Mouse (Mus musculus) gastrocnemius, adult 8-10 months (tissue): ENCODE measurements around the gene Rpl23a. TPM values are rescaled to one million over a fixed set of nuclear protein-coding genes. Genes with fewer than 3 reads are reported as not detected.
A peak's percentile ranks its signal among the peaks of the same experiment; 100 is the strongest.

Source experiments
- DNase-seq, 2 experiments: peaks; one replicate each; pipeline ENCODE4 v3.0.0; 2022; ENCODE audit warnings: low spot score in 2 of 2
- total RNA-seq, 4 experiments: library from RNA; stranded (reverse); gene quantifications; 2 replicates each; pipeline ENCODE4 v1.2.4; 2022

Gene Rpl23a
- total RNA-seq, 4 experiments from 2014 or later = 671 to 835 (median 744) TPM

DNA sequence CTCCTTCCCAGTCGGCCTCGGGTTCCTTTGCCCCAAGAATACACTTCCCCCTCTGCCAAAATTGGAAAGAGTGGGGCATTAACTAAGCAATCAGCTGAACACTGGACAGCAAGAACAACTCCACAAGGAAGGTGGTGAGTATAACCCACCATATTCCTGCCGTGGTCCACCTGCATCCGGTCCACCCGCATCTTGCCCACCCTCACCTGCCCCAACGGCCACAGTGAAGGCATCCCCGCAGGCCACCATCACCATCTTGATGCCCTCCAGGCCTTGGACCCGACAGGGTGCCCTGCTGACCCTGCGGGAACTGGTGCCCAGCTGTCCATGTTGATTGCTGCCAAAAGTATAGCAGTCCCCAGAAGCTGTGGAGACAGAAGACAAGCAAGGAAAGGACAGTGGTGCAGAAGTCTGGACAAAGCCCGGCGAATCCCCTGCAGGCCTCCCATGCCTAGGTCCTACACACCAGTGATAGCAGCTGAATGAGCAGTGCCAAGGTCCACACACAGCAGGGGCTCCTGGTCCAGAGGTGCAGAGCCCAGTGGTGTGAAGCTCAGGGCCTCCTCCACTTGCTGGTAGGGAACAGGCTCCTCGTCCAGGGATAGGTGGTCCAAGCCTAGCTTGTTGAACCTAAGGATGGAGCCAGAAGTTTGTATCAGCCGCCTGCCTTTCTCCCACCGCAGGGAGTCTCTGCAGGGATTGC is 16.0 kb downstream of the Rpl23a start:
- DNase-seq = no peak

DNA sequence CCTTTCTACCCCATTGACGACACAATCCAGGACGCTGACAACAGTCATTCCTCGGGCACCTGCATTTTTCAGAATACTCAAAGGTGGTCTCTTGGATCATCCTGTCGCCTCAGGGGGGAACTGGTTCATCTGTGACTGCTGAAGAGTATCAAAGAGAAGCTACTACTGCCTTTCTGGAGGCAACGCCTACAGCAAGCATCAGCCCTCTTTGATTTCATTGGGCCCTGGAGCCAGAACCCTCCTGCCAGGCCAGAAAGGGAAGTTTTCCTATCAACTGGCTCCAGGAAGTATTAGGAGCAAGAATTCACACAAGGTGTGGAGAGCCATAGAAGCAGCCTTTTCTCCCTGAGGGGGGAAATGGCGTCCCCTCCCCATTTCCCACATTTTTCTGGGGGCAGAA is 16.7 kb downstream of the Rpl23a start:
- no peak for DNase-seq

DNA sequence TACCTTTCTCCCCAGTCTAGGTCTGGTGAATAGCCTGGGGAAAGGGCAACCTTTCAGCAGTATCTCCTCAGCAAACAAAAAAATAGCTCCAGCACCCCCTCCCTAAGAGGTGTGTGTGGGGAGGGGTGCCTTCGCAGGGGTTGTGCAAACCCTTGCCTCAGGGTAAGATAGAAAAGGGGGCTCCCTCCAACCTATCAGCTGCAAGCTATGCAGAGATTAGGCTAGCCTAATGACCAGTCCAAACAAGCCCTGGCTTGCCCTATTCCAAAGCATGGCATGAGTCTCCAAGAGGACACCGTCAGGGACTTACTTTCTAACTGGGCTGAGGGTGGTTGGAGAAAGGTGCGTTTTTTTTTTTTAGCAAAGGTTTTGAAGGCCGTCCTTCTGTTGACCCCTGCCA is 17.2 kb downstream of the Rpl23a start:
- DNase-seq = no peak

DNA sequence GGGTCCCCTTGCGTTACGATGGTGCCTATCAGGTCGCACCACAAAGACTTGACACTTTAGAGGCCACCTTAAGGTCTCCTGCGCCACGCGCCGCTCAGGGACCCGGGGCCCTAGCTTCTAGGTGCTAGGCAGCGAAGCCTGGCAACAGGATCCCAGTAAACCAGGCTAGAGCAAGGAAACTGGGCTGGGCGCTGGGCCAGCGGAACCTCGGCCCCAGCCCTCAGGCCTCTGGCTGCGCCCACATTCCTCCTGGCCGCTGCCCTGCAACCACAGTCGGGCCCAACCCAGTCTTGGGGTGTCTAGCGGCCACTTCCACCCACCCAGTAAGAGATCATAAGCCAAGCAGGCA is 17.6 kb downstream of the Rpl23a start:
- DNase-seq = peak in 1 of 2 experiments; percentile 51

DNA sequence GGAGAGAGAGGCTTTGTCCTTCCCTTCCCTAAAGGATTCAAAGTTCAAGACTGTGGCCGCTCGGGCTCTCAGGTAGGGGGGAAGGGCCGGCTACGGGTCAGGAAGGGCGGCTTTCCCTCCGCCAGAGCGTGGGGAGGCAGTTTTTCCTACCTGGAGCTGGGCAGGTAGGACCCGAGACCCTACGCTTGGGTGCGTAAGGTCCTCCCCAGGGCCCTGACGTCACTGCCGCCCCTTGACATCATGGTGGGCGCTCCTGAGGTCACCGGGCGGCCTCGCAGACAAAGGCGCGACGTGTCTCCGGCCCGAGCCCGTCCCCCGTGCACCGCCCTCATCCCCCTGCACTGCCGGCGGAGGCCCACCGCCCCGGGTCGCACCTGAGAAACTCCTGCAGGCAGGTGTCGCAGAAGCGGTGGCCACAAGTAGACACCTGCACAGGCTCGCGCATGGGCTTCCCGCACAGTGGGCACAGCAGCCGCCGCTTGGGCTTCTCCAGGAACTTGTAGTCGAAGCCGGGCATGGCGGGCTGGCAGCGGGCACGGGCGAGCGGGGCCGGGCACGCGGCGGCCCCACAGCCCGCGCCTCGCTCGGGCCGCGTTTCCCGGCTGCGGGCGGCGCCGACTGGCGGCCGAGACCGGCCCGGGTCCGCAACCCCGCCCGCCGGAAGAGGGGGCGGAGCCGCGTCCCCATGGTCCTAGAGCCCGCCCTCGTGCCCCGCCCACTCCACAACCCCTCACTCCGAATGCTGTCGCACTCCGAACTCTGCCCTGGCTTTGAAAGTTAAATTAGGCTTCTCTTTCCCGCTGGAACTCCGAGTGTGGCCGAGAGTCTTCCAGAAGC is 18.2 kb downstream of the Rpl23a start, which contains the start of gene Traf4:
TSS of gene Traf4 (minus strand) at position 666 of the 837 bp plus-strand sequence.
- peak; percentile 62 to 75 for DNase-seq

DNA sequence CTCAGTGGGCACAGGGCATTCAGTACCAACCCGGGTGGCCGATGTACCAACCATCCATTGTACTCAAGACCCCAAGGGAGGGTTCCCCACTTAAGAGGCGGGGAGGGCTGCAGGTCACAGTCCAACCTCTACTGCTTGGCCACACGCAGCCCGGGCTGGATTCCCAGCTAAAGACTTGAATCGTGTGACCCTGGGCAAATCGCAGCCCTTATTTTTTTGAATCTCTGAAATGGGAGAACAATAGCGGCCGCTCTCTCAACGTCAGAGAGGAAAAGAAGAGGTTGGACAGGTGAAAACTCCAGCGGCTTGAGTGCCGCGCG is 18.8 kb downstream of the Rpl23a start:
- no peak for DNase-seq

DNA sequence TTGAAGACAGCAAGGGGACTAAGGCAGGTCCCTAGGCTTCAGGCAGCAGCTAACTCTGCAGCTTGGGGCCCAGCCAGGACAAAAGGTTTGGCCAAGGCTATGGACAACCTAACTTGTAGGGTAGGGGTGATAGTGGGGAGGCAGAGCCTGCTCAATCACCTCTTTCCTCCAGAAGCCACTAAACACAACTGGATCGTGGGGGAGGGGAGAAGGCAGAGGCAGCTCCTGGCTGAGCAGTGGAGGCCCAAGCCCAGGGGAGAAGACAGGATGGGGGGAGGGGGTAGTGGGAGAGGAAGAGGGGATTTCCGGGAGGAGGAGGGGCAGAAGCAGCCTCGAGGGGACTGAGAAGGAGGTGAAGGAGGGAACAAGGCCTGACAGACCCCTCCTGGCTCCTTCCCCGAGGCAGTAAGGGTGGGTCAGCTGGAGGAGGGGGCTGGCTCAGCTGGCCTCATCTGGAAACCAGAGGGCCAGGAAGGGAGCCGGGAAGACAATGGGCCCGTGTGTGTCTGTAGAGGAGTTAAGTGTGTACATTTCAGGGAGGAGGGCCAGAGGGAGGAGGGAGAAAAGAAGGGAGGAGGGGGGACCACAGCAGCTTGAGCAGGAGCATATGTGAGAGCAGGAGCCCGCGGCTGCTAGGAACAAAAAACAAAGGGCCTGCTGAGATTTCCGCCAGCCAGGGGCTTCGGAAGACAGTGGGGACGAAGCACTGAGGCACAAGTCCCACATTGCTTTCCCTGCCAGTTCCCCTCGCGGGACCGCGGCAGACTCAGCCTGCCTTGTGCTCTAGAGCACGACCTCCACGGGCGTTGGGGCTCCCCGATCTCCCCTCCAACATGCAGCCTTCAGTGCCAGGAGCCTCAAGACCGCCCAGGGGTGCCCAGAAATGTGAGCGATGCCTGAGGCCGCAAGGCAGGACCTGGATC is 19.4 kb downstream of the Rpl23a start:
- no peak for DNase-seq

DNA sequence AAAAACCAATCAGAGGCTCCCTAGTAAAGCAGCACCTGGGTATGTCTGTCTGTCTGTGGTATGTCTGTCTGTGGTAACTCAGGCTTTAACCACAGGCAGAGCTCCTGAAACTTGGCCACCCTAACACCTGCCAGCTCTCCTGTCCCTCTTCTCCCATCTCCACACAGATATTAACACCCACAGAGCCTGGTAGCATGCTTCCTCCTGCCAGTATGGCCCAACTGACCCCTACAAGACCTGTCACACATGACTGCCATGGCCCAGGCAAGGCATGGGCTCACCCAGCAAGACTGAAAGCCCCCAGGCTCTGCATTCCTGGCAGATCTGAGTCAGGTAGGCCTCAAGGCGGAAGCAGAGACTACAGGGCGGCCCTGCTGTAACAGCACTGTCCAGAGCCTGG is 20.3 kb downstream of the Rpl23a start:
- DNase-seq = no peak

DNA sequence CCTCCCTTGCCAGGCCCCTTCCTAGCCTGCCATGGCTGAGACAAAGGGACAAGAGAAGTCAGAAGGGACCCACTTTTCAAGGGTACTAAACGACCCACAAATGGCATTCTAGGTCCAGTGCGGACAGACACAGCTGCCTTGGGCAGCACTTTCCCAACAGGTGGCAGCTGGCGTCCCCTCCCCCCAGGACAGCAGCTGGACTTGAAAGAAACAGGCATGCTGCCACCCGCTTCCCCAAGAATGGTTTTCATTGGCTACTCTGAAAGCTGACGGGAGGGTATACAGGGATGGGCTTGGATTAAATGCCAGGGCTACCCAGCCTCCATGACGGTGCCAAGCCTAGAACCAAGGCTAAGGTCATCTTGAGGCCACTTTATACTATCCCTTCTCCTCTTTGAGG is 20.9 kb downstream of the Rpl23a start:
- DNase-seq = peak in 1 of 2 experiments; percentile 67

DNA sequence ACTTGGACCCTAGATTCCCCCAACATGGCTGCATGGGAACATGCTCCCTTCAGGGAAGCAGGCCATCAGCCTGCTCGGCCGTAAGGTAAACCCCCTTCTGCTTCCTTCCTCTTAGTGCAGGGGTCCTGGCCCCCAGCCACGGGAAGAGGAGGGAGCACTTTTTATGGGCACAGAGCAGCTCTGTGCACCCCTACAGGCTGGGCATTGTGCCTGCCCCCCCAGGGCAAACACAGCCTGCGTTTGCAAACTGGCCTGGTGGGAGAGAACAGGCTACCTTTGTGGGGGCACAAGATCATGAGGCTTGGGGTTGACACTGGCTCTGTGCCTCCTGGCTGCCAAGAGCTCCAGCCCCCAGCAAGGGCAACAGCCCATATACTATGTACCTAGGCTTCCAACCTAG is 21.4 kb downstream of the Rpl23a start:
- no peak for DNase-seq

DNA sequence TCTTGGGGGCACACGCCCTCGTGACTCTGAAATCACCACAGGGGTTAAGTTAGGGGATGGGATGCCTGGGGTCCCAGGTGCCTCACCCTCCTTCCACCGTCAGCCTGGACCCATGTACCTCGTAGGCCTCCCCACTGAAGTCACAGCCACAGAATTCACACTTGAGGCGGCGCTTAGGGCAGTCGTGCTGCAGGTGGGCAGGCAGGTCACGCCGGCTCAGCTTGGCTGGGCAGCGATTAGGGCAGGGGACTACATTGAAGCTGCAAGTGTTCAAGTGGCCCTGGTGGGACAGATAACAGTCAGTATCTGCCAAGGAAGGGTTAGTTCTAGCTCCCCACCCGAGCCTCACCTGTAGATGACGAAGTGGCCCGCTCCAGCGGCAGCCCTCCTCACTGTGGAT is 22.2 kb downstream of the Rpl23a start:
- DNase-seq = no peak

DNA sequence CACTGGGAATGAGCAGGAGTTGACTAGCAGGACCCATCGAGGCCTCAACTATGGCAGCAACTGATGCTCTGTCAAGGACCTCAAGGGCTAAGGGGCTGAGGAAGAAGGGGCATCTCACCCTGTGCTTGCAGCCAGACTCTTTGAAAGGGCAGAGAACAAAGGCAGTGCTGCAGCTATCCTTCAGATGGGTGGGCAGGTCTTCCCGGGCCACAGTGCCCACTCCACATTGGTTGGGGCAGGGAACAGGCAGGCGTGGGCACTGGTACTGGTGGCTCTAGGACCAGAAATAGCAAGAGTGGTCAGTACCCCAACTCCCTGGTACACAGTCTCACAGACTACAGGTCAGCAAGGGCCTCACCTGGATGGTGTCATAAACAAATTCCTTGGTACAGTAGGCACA is 22.7 kb downstream of the Rpl23a start:
- no peak for DNase-seq

DNA sequence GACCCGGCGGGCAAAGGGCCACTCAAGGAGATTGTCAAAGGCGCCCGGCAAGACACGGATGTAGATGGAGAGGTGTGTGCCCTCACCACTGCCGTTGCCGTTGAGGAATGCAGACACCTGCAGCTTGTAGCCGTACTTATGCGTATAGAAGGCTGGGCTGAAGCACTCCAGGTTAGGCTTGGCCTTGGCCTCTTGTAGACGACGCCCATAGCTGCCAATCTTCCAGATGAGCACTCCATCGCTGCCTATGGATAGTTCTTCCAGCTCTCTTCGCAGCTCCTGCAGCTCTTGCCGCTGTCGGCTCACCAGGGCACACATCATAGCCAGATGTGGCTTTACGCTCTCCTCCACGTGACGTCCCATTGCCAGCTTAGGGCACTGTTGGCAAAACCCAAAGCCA is 23.2 kb downstream of the Rpl23a start:
- DNase-seq = no peak

DNA sequence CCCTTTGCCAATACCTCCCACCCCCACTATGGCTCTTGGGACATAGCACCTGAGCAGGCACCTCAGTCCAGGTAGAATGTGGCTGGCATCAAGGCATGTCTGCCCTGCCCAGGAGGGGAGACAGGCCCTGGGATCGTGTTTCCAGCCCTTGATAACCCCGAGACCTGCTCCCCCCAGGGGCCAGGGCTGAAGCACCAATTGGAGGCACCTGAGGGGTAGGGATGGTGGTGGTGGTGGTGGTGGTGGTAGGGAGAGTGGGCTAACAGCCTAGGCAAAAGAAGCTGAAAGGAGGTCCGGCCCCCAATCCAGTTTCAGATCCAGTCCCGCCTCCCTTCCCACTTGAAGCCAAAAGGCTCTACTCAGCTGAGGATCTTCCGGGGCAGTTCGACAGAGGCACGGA is 23.8 kb downstream of the Rpl23a start:
- DNase-seq = no peak

DNA sequence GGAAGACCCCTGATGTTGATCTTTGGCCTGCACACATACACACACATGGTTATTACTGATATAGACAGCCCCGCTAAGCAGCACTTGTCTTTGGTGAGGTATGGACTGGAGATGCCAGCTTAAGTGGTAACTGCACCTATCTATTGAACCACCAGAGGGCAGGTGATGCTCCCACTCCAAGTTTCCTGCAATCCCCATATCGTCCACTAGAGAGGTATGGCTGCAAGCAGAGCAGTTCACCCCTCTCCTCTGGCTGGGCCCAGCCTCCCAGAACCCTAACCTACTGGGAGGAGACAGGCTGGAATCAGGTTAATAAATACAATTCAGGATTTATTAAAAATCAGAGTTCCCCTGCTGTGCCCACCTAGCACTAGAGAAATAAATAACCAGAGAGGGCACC is 24.3 kb downstream of the Rpl23a start:
- peak; percentile 62 to 68 for DNase-seq

DNA sequence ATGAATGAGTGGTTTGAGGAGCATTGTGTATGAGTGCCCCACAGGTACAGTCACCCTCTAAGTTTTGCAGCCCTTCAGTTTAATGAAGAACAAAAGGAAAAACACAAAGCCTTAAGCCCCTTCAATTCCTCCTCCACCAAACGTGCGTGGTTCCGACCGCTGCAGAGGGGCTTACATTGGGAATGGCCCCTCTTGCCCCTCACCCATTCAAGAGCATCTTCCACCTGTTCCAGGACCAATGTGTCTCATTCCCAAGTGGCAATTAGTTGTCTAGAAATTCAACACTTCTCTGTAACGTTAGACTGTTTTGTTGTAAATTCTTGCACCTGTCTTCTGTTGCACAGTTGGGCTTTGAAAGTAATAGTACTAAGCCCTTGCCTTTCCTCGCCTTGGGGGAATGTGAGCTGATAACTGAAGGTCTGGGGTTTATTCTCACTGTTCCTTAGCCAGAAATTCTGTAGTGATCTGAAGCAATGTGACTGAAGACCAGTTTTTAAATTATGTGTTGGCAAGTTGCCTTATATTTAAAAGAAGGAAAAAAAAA is 27.2 kb downstream of the Rpl23a start:
- no peak for DNase-seq

DNA sequence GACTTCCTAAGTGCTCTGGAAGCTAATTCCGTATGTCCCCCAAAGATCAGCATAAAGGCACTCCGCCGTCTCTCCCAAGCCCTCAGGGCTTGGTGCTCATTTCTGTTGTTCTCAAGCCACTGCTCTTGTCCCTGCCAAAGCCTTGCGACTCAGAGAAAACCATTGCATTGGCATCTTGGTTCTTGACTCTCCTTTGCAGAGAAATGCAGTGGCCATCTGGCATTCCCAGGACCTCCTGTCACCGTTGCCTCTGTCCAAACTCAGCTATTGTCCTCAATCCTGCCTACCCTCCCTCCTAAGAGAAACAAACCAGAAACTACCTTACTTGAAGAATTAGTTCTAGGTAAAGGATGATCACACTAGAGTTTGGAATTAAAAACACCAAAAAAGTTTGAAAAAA is 27.7 kb downstream of the Rpl23a start:
- no peak for DNase-seq

DNA sequence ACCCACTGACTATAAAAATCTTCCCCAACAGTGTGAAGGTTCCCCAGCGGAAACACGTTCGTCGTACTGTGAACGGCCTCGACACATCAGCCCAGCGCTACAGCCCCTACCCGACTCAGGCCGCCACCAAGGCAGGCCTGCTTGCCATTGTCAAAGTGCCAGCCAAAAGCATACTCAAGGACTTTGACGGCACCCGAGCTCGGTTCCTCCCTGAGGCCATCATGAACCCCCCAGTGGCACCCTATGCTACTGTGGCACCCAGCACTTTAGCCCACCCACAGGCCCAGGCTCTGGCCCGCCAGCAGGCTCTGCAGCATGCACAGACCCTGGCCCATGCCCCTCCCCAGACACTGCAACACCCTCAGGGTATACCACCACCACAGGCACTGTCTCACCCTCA is 29.6 kb downstream of the Rpl23a start:
- no peak for DNase-seq

DNA sequence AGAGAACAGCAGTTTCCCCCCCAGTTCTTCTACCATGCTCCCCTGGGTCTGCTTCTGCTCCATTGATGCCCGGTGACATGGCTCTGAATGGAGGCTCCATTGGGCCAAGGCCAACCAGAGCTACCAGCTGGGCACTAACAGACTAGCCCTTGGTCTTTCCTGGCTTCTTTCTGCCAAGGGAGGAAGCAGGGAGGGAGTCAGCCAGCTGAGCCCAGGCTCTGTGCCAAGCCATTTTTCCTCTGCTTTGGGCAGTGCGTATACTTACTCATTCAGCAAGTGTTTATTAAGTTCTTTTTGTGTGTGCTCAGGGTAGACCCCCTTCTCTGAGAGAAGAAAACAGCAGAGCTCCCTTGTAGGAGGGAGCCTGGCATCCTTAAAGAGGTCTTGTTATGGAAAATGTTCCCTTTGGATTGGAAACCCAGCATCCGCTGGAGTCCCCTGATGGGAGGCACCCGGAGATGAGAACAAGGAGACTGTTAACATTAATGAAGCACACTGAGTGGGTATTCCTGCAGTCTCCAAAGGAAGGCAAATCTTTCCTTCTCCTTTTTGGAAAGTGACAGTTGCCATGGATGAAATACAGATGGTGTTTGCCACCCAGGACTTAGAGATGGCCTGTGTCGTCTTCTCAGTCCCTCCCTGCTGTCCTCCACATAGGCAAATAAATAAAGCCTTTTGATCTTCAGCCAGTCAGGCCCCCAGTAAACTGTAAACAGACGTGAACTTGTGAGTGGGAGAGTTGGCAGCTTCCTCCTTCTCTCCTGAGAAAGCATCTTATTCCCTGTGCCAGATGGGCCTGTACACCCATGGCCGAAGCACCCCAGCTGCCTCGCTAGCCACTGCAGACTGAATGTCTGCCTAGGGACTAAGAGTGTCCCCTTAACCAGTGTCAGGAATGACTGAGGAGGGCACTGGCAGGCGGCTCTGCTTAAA is 30.8 kb downstream of the Rpl23a start:
- no peak for DNase-seq

DNA sequence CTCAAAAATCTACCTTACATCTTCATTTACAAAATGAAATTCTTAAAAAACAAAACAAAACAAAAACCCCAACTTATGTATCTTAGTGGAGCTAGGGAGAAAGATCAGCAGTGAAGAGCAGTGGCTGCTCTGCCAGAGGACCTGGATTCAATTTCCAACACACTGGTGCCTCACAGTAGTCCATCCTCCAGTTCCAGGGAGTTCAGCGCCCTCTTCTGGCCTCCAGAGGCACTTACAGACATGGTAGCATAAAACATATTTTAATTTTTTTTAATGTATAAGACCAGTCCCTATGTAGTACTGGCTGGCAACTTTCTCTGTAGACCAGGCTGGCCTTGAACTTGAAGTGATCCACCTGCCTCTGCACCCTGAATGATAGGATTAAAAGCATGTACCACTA is 32.2 kb downstream of the Rpl23a start:
- no peak for DNase-seq
